Mouse (Mus musculus) gastrocnemius, adult 8-10 months (tissue): ENCODE results near the gene Sema3b. TPM values are rescaled to one million over a fixed set of nuclear protein-coding genes. Genes with fewer than 3 reads are reported as not detected.
"Not testable (repeated sequence)": the region's sequence is repeated elsewhere in the genome, so short reads cannot be mapped to it uniquely, and the experiment has no call there.

Experiments used
- DNase-seq, 2 experiments: peaks; one replicate each; pipeline ENCODE4 v3.0.0; 2022; ENCODE audit warnings: low spot score in 2 of 2
- total RNA-seq, 4 experiments: library from RNA; stranded (reverse); gene quantifications; 2 replicates each; pipeline ENCODE4 v1.2.4; 2022

Gene Sema3b
- total RNA-seq, 4 experiments from 2014 or later: 8.7 to 12.4 (median 10.1) TPM

DNA sequence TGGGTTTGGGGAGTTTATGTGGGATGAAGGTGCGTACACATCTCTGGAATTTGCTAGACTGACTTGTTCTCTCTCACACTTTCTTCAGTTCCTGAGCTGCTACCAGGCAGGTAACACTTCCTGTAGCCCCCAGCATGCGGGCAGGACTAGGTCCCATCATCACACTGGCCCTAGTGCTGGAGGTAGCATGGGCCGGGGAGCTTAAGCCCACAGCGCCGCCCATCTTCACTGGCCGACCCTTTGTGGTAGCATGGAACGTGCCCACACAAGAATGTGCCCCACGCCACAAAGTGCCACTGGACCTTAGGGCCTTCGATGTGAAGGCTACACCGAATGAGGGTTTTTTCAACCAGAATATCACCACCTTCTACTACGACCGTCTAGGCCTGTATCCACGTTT is 39.0 kb downstream of the Sema3b start:
- DNase-seq: no peak

DNA sequence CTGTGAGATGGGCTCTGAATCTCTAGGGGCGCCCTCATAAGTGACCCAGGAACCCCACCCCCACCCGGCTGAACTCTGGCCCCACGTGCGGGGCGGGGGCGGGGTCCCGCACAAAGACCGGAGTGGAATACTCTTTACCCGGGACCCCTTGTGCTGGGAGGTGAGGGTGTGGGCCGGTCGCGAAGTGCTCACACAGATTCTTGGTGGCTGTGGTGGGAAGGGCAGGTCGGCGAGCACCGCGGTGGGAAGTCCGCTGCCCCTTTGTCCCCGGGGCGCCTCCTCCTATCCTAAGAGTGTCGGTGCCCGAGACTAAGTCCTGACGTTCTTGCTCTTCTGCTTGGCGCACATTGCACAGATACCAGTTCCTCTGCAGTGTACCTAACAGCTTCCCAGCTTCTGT is 39.8 kb downstream of the Sema3b start:
- no peak for DNase-seq

DNA sequence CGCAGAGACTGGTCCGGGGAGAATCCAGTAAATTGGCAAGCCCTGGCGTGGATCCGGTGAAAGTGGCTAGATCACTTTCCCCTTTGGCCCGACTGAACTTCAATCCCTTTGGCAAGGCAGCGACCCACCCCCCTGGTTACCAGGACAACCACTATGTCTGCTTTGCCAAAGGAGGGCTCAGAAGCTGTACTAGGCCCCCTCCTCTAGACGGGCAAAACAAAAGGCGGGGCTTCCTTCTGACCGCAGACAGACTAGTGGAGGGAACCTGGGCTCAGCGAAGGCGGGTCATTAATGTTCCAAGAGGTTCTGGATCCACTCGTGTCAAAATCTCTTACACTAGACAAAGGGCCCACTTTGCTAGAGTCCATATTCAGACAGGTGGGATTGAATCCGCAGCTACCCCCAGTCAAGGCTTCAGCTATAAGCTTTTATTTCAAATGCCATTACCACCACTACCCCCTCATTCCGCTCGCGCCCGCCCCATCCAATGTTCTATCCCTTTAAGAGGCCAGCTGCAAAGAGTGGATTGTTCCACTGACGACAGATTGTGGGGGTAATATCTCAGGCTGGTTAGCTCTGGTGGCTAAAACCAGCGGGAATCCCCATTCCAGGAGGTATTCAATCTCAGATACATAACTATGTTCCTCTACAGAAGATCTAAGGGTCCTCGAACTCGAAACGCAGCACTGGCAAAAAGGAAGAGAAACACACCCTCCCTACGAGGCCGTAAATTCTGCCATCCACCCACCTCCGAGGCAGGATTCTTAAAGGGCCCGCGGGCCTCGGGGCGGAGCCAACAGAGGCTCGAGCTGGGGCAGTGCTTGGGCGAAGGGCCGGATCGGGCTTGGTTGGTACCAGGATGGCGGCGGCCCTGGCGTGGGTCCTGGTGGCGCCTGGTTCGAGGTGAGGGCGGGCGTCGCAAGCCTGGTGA is 40.4 kb downstream of the Sema3b start:
- peak; percentile 78 to 86 for DNase-seq

DNA sequence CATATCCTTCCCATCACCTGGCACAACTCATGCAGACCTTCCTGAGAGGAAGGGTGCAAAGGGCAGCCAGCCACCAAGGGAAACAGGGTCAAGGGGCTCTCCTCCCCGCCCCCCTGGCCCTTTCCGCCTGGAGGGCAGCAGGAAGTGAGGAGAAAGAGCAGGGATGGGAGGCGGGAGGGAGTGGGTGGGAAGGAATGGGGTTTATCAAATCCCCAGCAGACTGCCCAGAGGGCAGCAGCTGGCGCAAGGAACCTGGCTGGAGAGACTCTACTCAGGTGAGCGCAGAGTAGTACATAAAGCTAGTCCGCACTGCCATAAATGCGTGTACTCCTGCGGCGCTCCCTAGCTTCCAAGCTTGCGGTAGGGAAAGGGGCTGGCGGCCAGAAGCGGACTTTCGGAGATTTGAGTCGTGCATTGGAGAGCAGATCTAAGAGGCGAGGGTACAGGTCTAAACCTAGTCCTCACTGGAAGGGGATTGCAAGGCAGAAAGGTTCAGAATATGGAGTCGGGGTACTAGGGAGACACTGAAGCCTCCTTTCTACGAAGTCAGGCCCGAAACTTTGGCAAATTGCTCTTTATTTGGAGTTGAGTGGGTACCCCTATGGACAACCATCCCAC is 41.2 kb downstream of the Sema3b start, which contains the start of gene Hyal2:
TSS of gene Hyal2 (plus strand) at position 244 of the 618 bp plus-strand sequence.
- DNase-seq: no peak

DNA sequence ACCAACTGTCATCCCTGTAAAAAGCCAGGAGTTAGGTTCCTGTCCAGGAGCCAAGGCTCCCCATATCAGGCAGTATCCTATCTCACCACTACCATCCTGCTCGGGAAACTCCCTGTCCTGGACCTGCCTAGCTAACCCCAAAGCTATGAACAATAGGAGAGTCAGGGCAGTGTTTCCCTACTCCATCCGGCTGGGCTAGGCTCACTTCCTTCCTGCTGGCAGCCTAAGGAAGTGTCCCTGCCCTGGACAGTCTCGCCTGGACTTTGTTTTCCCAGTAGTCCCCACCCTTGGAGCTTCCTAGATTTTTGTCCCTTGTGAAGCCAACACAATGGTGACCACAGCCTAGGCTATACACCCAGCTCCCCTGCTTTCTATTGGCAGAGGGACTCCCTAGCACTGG is 42.2 kb downstream of the Sema3b start:
- no peak for DNase-seq

DNA sequence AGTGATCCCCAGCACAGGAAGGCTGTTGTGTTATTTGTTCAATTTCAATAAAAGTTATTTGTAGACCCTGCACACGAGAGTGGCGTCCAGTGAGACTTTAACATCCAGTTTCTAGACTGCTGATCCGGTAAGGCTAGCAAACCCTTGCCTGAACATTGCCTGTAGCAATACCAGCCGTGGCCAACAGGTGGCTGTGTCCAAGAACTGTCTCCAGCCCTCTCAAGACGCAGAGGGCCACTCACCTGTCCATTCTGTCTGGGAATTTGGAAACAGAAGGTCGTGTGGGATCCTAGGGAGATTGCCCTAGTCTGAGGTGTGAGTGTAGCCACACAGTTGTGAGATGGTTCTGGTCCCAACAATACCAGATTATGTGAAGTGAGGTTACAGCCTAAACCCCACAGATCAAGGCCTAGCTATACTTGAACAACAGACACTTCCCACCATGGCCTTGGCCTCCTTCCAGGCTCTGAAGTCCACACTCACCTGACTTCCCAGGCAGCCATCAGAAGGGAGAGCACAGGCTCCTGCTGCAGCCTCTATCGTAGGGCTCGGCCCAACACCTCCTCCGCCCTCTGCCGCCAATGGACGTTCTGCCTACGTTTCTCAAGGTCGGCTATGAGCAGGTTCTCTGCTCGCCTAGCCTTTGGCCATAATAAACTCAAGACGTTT is 42.9 kb downstream of the Sema3b start:
- peak; percentile 68 to 70 for DNase-seq

DNA sequence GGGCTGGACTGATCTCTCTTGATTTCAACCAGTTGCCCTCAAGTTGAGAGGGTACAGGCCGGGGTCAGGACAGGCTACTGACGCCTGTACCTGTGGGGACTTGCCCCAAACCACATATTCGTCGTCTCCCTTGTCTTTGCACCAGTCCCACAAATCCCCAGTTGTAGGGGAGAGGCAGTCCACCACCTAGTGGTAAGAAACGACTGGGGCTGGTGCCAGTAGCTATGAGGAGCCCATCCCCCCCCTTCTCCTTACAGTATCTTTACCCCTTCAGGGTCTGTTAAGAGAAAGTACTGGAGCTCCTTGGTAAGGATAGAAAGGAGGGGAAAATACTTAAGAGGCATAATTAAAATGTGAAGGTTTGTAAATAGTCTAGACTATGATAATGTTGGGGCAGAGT is 43.5 kb downstream of the Sema3b start:
- DNase-seq: not testable (repeated sequence)

DNA sequence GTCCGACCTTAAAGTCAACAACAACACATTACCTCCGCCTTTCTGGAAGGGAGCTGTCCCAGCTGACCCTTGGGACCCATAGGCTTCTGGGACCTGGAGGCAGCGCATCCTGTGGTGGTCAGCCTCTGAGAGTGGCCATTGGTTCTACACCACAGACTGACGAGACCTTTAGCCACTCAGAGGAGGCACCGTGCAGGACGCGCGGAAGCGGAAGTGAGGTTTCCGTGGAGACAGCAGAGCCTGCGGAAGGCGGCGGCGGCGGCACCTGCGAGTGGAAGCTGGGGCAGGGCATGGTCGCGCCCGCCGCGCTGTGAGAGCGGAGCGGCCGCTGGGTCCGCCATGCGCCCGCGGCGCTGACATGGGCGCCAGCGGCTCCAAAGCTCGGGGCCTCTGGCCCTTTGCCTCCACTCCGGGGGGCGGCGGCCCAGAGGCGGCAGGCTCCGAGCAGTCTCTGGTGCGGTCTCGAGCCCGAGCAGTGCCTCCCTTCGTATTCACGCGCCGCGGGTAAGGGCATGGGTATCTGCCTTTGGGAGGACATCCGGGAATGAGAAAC is 45.9 kb downstream of the Sema3b start, which contains the start of gene Tusc2:
TSS of gene Tusc2 (plus strand) at position 227 of the 553 bp plus-strand sequence.
- DNase-seq: peak; percentile 91

DNA sequence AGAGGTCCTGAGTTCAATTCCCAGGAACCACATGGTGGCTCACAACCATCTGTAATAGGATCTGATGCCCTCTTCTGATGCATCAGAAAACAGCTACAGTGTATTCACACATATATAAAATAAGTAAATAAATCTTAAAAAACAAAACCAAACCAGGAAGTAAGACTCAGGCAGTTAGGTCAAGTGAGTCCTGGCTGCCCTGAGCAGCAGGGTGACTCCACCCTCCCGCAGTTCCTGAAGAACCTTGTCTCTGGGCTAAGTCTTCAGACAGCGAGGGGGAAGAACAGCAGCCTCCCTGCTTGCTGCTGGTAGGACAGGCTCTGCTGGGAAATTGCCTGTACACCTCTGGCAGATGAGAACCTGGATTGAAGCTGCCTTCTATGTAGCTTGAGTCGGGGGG is 52.7 kb downstream of the Sema3b start:
- no peak for DNase-seq

DNA sequence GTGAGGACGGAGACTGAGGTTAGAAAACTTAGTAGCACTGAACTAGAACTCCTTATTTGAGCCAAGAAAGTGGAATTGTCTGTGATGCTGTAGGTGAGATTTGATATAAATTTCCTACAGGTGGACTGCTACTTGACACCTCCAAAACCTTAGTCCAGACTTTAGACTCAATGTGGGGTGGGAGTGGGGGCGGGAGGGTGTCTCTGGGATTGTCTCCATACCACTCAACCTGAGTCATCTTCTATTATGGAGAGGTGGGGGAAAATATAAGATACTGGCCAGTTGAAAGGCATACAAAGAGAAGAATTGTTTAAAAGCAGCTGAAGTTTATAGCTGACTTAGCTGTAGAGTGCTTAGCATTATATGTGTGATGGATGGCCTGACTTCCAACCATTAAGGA is 53.3 kb downstream of the Sema3b start:
- no peak for DNase-seq

DNA sequence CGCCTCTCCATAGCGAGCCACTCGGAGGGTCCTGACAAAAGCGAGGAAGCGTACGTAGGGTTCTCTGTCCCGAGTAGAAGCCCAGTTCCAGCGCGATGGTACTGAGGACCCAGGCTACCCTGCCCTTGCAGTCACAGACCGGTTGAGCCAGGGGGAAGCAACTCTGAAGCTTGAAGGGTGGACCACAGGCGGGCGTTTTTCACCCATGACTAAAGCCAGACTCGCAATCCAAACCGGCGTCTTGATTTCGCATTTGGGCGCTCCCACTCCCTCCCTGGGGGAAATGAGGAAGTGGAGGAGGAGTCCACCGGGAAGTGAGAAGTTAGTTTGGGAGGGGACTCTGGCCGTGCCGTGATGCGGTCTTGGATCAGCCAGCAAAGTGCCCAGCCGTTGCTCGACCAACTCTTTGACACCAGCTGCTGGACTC is 54.0 kb downstream of the Sema3b start:
- DNase-seq: peak; percentile 55 to 57

DNA sequence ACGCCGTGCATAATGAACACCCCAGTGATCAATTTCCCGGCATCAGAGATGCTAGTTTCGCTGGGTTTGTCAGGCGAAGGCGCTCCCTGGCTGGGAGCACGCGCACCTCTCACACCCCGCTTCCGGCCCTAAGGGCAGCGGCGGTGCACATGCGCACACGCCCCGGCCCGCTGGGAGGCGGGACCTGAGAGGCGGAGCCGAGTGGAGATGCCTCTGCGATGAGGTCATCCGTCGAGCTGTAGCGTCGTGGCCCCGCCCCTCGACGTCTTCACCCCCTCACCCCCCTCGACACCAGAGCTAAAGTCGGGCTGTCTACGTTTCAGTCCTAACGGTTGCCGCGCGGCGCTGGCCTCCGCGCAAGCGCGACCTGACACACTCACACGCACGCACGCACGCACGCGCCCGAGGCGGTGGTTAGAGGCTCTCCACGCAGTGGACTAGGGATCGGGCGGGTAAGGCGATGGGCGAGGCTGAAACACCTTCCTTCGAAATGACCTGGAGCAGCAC is 54.7 kb downstream of the Sema3b start:
- peak; percentile 91 to 95 for DNase-seq

DNA sequence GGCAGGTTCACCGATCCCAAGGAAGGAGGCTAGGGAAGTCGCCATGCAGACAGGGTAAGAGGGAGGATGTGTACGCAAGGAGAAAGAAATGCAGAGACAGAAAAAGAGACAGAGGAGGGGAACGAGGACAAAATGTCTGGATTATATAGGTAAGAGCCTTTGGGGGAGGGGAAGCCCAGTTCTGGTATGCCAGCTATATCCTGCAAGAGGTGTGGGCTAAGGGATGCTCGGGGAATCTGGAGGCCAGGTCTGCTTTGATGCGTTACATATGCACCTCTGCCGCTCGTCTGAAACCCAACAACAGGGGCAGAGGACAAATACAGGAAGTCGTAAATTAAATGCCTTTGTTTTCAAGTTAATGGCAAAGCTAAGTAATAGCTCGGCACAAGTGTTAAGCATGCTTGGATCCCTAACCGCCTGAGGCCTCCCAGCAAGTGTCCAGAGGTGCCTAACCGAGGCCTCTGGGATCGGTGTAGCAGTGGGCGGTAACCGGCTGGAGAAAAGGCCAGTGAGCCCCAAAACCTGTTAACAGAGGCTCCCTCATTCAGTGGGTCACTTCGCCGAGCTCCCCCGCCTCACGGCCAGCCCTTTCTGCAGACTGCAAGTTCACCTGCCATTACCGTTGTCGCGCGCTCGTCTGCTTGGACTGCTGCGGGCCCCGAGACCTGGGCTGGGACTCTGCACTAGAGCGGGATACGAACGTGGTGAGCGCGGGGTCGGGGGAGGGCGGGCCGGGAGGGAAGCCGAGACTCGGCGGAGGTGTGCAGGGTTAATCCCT is 55.3 kb downstream of the Sema3b start:
- DNase-seq: no peak

DNA sequence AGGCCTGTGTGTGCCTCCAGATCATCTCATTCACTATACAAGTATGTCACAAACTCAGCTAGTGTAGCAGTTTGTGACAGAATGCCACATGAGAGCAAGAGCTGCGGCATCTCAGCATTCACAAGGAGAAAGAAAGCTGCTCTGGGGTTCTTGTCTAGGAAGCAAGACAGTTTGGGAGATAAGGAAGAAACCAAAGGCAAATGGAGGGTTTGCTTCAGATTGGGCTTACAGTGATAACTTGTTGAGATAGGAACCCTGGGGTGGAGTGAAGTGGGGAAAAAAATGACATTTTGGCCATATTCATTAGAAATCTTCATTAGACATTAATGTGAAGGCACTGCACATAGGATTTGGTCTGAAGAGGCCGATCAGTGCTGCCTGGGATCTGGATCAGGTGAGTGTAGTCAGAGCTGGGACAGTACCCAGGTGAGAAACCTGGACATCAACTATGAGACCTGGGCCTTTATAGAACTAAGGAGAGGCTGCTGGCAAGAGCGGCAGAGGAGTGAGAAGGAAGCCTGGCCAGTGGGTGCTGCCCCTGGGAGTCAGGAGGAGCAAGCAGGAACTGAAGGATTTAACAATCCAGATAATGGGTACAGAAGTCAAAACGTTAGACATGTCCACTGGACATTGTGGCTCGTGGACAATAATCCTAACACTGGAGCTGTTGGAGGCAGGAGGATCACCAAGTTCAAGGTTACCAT is 56.2 kb downstream of the Sema3b start:
- DNase-seq: no peak

DNA sequence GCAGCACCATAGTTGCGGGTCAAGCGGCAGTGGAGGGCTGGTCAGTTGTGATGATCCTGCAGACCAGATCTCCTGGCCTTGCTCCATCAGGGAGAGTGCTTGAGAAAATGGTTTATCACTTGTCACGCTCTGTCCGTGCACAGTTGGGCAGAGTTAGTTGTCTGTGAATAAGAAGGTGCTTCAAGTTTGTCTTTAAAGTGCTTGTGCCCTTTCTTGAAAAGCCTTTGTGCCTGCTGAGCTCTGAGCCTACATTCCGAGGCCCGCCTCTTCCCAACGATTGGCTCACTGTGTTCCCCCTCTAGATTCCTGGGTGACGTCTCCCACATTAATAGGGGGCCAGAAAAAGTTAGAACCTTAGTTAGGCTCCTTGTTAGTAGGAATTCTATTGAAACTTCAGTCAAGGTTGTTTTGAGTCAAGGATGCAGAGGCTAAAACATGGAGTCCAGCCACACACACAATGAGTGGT is 57.1 kb downstream of the Sema3b start:
- no peak for DNase-seq

DNA sequence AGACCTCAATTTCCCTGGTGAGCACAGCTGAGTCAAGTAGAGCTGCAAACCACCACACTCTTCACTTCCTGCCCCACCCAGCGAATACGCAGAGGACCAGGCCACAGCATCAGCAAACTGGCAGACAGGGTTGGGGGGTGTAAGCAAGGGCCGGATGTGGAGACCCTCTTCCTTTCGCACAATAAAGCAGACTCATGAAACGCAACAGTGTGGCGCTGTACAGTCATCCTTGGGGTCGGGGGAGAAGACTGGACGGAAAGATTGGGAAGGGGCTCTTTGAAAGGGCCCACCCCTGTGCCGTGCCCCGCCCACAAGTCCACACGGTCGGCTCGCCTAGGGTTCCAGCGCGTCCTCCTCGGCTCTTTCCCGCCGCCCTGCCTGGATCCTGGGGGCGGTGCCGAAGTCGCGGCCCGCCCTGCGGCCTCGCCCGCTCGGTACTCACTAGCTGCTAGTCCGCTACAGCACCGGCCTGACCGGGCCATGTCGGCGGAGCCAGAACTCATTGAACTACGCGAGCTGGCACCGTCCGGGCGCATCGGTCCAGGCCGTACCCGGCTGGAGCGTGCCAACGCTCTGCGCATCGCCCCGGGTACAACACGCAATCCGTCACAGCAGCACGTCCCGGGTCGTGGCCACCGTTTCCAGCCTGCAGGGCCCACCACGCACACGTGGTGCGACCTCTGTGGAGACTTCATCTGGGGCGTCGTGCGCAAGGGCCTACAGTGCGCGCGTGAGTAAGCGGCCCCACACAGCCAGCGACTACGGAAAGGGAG is 57.7 kb downstream of the Sema3b start, which contains the start of gene Rassf1:
TSS of gene Rassf1 (plus strand) at position 439 of the 773 bp plus-strand sequence.
- DNase-seq: peak in 1 of 2 experiments; percentile 58

DNA sequence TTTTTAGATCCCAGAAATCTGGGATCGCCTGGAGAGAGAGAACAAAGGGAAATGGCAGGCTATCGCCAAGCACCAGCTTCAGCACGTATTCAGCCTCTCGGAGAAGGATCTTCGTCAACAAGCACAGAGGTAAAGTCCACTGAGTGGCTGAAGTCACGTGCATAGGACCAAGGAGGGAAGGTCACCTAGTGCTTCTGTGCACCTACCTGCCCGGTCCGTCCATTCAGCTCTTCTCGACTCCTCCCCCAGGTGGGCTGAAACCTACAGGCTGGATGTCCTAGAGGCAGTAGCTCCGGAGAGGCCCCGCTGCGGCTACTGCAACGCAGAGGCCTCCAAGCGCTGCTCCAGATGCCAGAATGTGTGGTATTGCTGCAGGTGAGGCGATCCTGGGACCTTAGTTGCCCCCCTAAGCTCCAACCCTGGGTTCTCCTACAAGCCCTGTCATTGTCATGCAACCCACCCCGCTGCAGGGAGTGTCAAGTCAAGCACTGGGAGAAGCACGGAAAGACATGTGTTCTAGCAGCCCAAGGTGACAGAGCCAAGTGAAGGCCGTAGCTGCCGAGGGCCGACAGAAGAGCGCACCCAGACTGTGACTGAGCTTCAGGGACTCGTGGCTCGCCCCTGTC is 58.4 kb downstream of the Sema3b start:
- DNase-seq: no peak

DNA sequence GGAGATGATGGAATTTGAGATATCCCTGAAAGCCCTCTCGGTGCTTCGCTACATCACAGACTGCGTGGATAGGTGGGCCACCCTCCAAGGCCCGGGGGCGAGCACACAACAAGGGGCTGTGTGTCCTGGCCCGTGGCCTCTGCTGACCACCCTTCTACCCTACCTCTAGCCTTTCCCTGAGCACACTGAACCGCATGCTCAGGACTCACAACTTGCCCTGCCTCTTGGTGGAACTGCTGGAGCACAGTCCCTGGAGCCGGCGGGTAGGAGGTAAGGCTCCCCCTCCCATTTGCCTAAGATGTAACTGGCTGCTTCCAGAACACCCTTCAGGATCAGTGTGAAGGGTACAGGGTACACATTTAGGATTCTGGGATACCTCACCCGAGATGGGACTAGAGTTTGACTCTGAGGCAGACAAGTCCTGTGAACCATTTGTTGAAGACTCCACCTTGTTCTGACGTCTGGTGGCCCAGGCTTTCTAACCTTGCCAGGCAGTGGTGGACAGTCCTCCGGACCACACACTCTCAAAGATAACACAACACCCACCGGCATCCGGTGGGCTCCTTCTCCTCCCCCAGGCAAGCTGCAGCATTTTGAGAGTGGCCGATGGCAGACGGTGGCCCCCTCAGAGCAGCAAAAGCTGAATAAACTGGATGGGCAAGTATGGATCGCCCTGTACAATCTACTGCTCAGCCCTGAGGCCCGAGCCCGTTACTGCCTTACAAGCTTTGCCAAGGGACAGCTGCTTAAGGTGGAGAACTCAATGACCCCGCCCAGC is 59.5 kb downstream of the Sema3b start:
- no peak for DNase-seq
